Mouse (Mus musculus) stomach, embryonic 15.5 days (tissue): Measurements from ENCODE around the gene Gm20532. TPM values are rescaled to one million over a fixed set of nuclear protein-coding genes. Genes with fewer than 3 reads are reported as not detected.

Experiments
- ATAC-seq: fragments of 200-750 bp; cut with Nextera tagmentation; 2 replicates; pipeline ENCODE4 v1.8.0; 2017; ENCODE audit warnings: low read depth, moderate number of reproducible peaks, moderate TSS enrichment; ENCODE audit not compliant: insufficient read depth, low FRiP score
- H3K27ac ChIP-seq: fragments of 300-500 bp; sonication (generic); 2 replicates; pipeline ENCODE4 v1.5.1; 2015; ENCODE audit warnings: mild to moderate bottlenecking, inconsistent platforms
- H3K27me3 ChIP-seq: fragments of 300-500 bp; sonication (generic); replicated peaks from 2 replicates; pipeline ENCODE4 v1.6.1; 2015; ENCODE audit warnings: inconsistent platforms
- H3K36me3 ChIP-seq: fragments of 300-500 bp; sonication (generic); 2 replicates; pipeline ENCODE4 v1.6.1; 2015; ENCODE audit warnings: inconsistent platforms
- H3K4me1 ChIP-seq: fragments of 300-500 bp; sonication (generic); 2 replicates; pipeline ENCODE4 v1.6.1; 2015; ENCODE audit warnings: inconsistent platforms
- H3K4me2 ChIP-seq: fragments of 300-500 bp; sonication (generic); 2 replicates; pipeline ENCODE4 v1.6.1; 2015; ENCODE audit warnings: mild to moderate bottlenecking, inconsistent platforms
- H3K4me3 ChIP-seq: fragments of 300-500 bp; sonication (generic); replicated peaks from 2 replicates; pipeline ENCODE4 v1.5.1; 2015; ENCODE audit warnings: inconsistent platforms
- H3K9ac ChIP-seq: fragments of 300-500 bp; sonication (generic); 2 replicates; pipeline ENCODE4 v1.6.1; 2015; ENCODE audit warnings: inconsistent platforms
- H3K9me3 ChIP-seq: fragments of 300-500 bp; sonication (generic); 2 replicates; pipeline ENCODE4 v1.6.1; 2016; ENCODE audit warnings: inconsistent platforms
- WGBS: fragments of 180-500 bp; shearing (Covaris S2); methylation state at CpG from one replicate; pipeline ENCODE4 v1.1.7; 2015; 5-methylcytosine and 5-hydroxymethylcytosine counted together
- polyA plus RNA-seq: library from polyadenylated mRNA; unstranded; fragments of >200 nt; fragmentation: Nextera tagmentation; extraction: Ambion mirVana; gene quantifications from 2 replicates; pipeline ENCODE4 v1.2.1, GENCODE M21; 2015

Gm20532 gene
- not detected in 2 replicates for polyA plus RNA-seq

GRCm38 (mm10) chr2:26586294-26587043 lies at the start of gene Gm20532:
Gm20532 (plus strand) TSS chr2:26586639.
- Histone ChIP-seq H3K27ac (peak within 1 kb of the TSS; percentile 52), H3K4me3 (peak within 1 kb of the TSS; percentile 61), H3K9me3 (no peaks in the 10 kb centered on the region), H3K4me2 (peak within 1 kb of the TSS; percentile 86), H3K9ac (peak within 1 kb of the TSS; percentile 22; the same call in 1 of the 2 replicates), H3K4me1 (peaks cover 17% of the 10 kb centered on the region), H3K27me3 (no peaks in the 10 kb centered on the region), H3K36me3 (no peaks in the 10 kb centered on the region)
- 1% methylated on average over 63 of the region's 65 CpGs for WGBS
- ATAC-seq, result peak; percentile 67

DNA sequence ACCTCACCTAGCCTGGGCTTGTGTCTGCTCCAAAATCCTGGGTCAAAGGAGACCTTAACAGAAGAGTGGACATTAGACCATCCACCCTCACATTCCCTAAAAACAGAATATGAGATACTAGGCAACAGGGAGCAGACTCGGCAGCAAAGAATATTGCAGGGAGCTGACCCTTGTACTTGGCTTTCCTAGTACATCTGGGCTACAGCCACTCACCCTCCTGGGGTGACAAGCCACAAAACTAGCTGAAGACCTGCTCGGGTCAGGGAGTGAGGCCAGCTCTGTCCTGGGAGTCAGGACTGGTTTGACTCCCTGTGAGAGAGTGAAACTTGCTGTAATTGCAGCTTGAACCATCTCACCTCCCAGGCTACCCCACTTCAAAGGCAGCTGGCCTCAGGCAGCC lies 46.9 kb upstream of the Gm20532 start:
- ATAC-seq, result no peak
- H3K4me1 ChIP-seq, result peaks cover 16% of the 10 kb centered on the region

GRCm38 (mm10) chr2:26540721-26541120 lies 45.7 kb upstream of the Gm20532 start:
- Histone ChIP-seq H3K4me1 (peaks cover 16% of the 10 kb centered on the region), H3K36me3 (no peaks in the 10 kb centered on the region), H3K9ac (no peak overlapping the region), H3K27me3 (no peaks in the 10 kb centered on the region), H3K4me3 (no peak overlapping the region), H3K9me3 (no peaks in the 10 kb centered on the region), H3K4me2 (no peak overlapping the region), H3K27ac (no peak overlapping the region)
- 51% methylated on average over 7 of the region's 7 CpGs for WGBS
- ATAC-seq, result no peak

More for the DNA sequence above, 46.9 kb upstream of the Gm20532 start:
- Histone ChIP-seq H3K9me3 (no peaks in the 10 kb centered on the region), H3K36me3 (no peaks in the 10 kb centered on the region), H3K27me3 (no peaks in the 10 kb centered on the region), H3K27ac (no peak overlapping the region), H3K4me2 (no peak overlapping the region), H3K9ac (no peak overlapping the region), H3K4me3 (no peak overlapping the region)
- 62% methylated on average over 2 of the region's 2 CpGs for WGBS

- no peak overlapping the region for H3K4me2 ChIP-seq
- H3K4me3 ChIP-seq, result no peak overlapping the region
- no peak for ATAC-seq
- no peaks in the 10 kb centered on the region for H3K9me3 ChIP-seq
- WGBS, result 37% methylated on average over 9 of the region's 9 CpGs
- H3K27me3 ChIP-seq, result no peaks in the 10 kb centered on the region
- peaks cover 16% of the 10 kb centered on the region for H3K4me1 ChIP-seq
- H3K36me3 ChIP-seq, result no peaks in the 10 kb centered on the region
- no peak overlapping the region for H3K9ac ChIP-seq
- H3K27ac ChIP-seq, result peak overlapping the region; percentile 7; the same call in 1 of the 2 replicates
These were observed 45.1 kb upstream of the Gm20532 start for GRCm38 (mm10) chr2:26541258-26541910.

DNA sequence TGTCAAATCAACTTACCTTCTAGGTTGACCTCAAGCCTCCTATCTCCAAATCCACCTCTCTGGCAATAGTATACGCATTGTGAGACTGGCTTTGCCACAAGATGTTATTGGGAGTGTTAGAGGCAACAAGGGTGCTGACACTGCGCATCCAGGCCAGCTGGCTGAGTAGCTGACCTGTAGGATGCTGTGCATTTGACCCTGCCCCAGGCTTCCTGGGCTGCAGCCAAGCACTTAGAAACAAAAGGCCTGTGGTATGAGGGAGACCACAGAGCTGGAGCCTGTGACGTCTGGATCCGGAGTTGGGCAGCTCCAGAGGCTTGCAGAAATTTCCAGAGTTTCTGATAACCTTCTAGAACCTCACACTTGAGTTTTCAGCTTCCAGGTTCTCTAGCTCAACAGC lies 43.3 kb upstream of the Gm20532 start:
- Histone ChIP-seq H3K27me3 (no peaks in the 10 kb centered on the region), H3K4me2 (no peak overlapping the region), H3K9me3 (no peaks in the 10 kb centered on the region), H3K4me3 (no peak overlapping the region), H3K27ac (no peak overlapping the region), H3K4me1 (peaks cover 22% of the 10 kb centered on the region), H3K9ac (no peak overlapping the region), H3K36me3 (no peaks in the 10 kb centered on the region)
- 69% methylated on average over 4 of the region's 4 CpGs for WGBS
- ATAC-seq, result no peak

GRCm38 (mm10) chr2:26543768-26544167 lies 42.7 kb upstream of the Gm20532 start:
- WGBS, result 80% methylated on average over 8 of the region's 8 CpGs
- Histone ChIP-seq H3K36me3 (no peaks in the 10 kb centered on the region), H3K27me3 (no peaks in the 10 kb centered on the region), H3K4me2 (no peak overlapping the region), H3K9me3 (no peaks in the 10 kb centered on the region), H3K4me1 (peaks cover 24% of the 10 kb centered on the region), H3K9ac (no peak overlapping the region), H3K27ac (no peak overlapping the region; the same call in 1 of the 2 replicates), H3K4me3 (no peak overlapping the region)
- ATAC-seq, result no peak

GRCm38 (mm10) chr2:26544265-26544664 lies 42.2 kb upstream of the Gm20532 start:
- WGBS, result 52% methylated on average over 3 of the region's 3 CpGs
- Histone ChIP-seq H3K27me3 (no peaks in the 10 kb centered on the region), H3K4me3 (no peak overlapping the region), H3K4me1 (peaks cover 24% of the 10 kb centered on the region), H3K36me3 (no peaks in the 10 kb centered on the region), H3K9me3 (no peaks in the 10 kb centered on the region), H3K27ac (peak overlapping the region; percentile 11; the same call in 1 of the 2 replicates), H3K4me2 (no peak overlapping the region), H3K9ac (no peak overlapping the region)
- ATAC-seq, result peak; percentile 10; the same call in 1 of the 2 replicates

DNA sequence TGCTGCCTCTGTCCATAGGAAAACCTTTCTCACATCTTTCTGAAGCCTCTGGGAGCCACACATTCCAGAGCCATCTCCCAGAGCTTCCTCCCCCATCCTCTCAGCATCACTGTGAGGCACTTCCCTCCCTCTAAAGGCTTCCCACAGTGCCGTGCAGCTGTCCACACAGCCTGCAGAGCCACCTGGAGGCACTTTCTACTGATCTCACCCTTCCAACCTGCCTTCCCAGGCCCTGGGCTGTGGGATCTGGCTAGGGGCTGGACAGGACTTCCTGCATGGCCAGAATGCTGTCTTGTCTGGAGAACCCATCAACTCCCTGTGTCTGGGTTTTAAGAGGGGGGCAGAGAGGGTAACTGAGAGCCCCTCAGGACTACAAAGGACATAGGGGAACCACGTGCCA lies 39.0 kb upstream of the Gm20532 start:
- WGBS, result 42% methylated on average over 2 of the region's 2 CpGs
- no peaks in the 10 kb centered on the region for H3K27me3 ChIP-seq
- H3K4me3 ChIP-seq, result no peak overlapping the region
- H3K36me3 ChIP-seq, result no peaks in the 10 kb centered on the region
- H3K9me3 ChIP-seq, result no peaks in the 10 kb centered on the region
- ATAC-seq, result peak; percentile 27; the same call in 1 of the 2 replicates
- peak overlapping the region; percentile 5; the same call in 1 of the 2 replicates for H3K27ac ChIP-seq
- no peak overlapping the region for H3K9ac ChIP-seq
- H3K4me2 ChIP-seq, result no peak overlapping the region
- peaks cover 34% of the 10 kb centered on the region; the same call in 1 of the 2 replicates for H3K4me1 ChIP-seq

DNA sequence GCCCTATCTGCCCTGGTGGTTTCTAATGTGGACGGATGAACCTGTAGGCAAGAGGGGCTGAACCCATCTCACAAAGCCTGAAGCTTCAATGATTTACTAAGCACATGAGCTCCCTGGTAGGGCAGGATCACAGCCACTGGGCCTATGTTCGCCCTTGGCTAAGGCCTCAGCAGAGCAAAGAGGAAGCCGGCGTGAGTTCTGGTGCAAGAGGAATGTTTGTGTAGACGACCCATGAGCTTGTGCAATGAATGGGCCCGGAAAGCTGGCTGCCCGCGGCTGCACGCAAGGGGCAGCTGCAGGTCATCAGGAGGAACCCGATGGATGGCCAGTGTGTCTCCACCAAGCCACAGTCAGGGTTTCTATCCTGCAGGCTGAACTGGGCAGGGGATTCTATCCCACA lies 36.6 kb upstream of the Gm20532 start:
- peaks cover 32% of the 10 kb centered on the region; the same call in 1 of the 2 replicates for H3K4me1 ChIP-seq
- no peak overlapping the region for H3K4me3 ChIP-seq
- H3K4me2 ChIP-seq, result no peak overlapping the region
- no peaks in the 10 kb centered on the region for H3K36me3 ChIP-seq
- no peaks in the 10 kb centered on the region for H3K27me3 ChIP-seq
- no peaks in the 10 kb centered on the region for H3K9me3 ChIP-seq
- no peak overlapping the region for H3K9ac ChIP-seq
- H3K27ac ChIP-seq, result no peak overlapping the region
- WGBS, result 55% methylated on average over 10 of the region's 10 CpGs
- ATAC-seq, result no peak

DNA sequence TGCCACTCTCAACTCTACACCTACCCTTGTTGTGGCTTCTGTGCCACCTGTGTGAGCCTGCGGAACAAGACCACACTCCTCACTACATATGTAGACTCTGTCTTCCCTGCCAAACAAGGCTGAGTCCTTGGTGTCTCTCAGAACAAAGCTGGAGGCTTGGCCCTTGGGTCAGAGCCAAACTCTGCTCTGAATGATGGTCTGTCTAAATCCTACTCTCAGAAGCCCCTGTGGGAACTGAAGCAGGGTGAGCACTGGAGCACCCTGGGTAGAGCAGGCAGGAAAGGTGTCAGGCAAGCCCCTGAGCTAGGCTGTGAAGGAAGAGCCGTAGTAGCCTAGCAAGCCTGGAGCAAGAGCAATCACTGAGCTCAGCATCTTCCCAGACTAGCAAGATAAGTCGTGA lies 36.2 kb upstream of the Gm20532 start:
- ATAC-seq, result no peak
- WGBS, result 37% methylated on average over 3 of the region's 3 CpGs

DNA sequence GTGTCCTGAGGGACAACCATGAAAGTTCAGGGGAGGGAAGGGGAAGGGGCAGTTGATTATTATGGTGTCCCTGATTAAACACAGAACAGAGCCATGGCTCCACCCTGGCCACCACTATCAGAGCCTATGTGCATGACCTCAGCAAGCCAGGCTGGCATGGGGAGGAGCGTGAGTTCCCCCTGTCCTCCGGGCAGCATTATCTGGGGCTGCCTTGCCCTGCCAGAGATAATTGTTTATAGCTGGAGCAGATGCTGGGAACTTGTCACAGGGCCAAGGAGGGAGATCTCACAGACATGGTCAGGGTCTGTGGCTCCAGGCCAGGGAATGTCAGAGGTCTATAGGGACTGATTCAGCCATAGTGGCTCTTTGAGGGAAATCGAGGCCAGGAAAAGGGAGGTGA lies 35.7 kb upstream of the Gm20532 start:
- peak overlapping the region; percentile 46; the same call in 1 of the 2 replicates for H3K27ac ChIP-seq
- H3K4me3 ChIP-seq, result no peak overlapping the region
- 50% methylated on average over 3 of the region's 3 CpGs for WGBS
- no peaks in the 10 kb centered on the region for H3K27me3 ChIP-seq
- H3K4me1 ChIP-seq, result peaks cover 32% of the 10 kb centered on the region; the same call in 1 of the 2 replicates
- H3K4me2 ChIP-seq, result no peak overlapping the region
- no peak for ATAC-seq
- no peaks in the 10 kb centered on the region for H3K9me3 ChIP-seq
- no peaks in the 10 kb centered on the region for H3K36me3 ChIP-seq
- no peak overlapping the region for H3K9ac ChIP-seq

More for the DNA sequence above, 36.2 kb upstream of the Gm20532 start:
- Histone ChIP-seq H3K27ac (0 out of 2 replicates have a peak overlapping the region, but pooled peaks have one; percentile 11), H3K4me2 (no peak overlapping the region), H3K4me3 (no peak overlapping the region), H3K9me3 (no peaks in the 10 kb centered on the region), H3K4me1 (peaks cover 32% of the 10 kb centered on the region; the same call in 1 of the 2 replicates), H3K27me3 (no peaks in the 10 kb centered on the region), H3K36me3 (no peaks in the 10 kb centered on the region), H3K9ac (no peak overlapping the region)

- Histone ChIP-seq H3K9me3 (no peaks in the 10 kb centered on the region), H3K4me2 (no peak overlapping the region), H3K4me3 (no peak overlapping the region), H3K36me3 (no peaks in the 10 kb centered on the region), H3K9ac (no peak overlapping the region), H3K4me1 (peaks cover 36% of the 10 kb centered on the region; the same call in 1 of the 2 replicates), H3K27me3 (no peaks in the 10 kb centered on the region), H3K27ac (peak overlapping the region; percentile 46; the same call in 1 of the 2 replicates)
- ATAC-seq, result no peak
- 58% methylated on average over 8 of the region's 8 CpGs for WGBS
These were observed 35.0 kb upstream of the Gm20532 start for GRCm38 (mm10) chr2:26551446-26551845.
